Mouse (Mus musculus): Measurements from ENCODE around the gene Gm10944. TPM values are rescaled to one million over a fixed set of nuclear protein-coding genes. Genes with fewer than 3 reads are reported as not detected.

Gm10944 gene
- polyA plus RNA-seq (2012; ENCODE audit: low replicate concordance), result not detected in 2 replicates

GRCm38 (mm10) chr10:10681048-10681447 lies at the start of gene Gm10944:
Gene Gm10944 (plus strand): TSS chr10:10681348.

Other genes with a start within 250 kb of the Gm10944 start
- not detected in 2 replicates for gene Adgb, start 209.0 kb upstream of the Gm10944 start, polyA plus RNA-seq (2012; ENCODE audit: low replicate concordance)
- gene Rab32, start 123.1 kb upstream of the Gm10944 start, polyA plus RNA-seq (2012; ENCODE audit: low replicate concordance), result 4.1 and 7.5 TPM in 2 replicates

Data from leukemia stem cell, adult 10-12 weeks (primary cell).